Mouse (Mus musculus): ENCODE measurements around the gene Tspan2.

The Tspan2 gene

GRCm38 (mm10) chr3:102734313-102735030 is at the start of gene Tspan2:
Tspan2 (plus strand) TSS chr3:102734529.
- peak; percentile 46 for DNase-seq

- DNase-seq, result no peak
Measured at GRCm38 (mm10) chr3:102686861-102687260, 47.5 kb upstream of the Tspan2 start.

DNA sequence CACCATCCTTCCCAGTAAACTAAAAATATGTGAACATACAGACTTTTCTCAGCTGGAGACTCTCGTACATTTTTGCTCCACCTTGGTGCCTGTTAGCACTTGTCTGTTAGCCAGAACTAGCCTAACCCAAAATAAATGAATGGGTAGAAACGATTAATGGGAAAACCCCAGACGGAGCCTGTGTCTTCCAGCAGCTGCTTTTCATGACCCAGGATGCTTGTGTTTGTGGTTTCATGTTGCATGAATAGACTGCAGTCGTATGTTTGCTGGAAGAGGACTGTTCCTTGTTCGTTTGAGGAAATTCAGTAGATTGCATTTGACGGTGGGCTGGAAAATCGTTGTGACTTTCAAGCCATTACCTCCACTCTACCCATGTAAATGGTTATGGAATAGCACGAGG is 46.5 kb upstream of the Tspan2 start:
- no peak for DNase-seq

- peak; percentile 33 for DNase-seq
Measured at GRCm38 (mm10) chr3:102691802-102692484, 42.4 kb upstream of the Tspan2 start.

DNA sequence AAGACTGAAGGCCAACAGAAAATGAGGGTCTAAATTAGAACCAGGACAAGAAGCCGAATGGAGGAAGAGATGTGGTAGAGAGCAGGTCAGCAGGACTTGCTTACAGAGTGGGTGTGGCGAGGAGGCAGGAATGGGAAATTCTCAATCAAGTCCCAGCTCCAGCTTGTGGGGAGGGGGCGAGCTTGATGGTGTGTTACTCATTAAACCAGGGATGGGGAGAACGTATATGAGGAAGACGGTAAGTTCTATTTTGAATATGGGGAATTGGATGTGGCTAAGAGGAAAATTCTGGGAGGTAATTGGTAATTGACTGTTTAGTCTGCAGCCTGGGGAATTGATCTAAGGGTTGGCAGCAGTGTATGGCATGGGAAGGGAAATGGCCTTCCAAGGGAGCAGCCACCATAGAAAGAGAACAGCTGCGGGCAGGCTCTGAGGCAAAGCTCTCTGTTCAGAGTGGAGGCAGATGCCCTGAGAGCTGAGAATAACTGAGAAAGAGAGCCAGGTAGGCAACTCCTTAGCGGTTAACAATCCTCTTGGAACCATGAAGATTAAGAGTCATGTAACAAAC is 41.5 kb upstream of the Tspan2 start:
- DNase-seq, result no peak

GRCm38 (mm10) chr3:102698127-102698526 is 36.2 kb upstream of the Tspan2 start:
- DNase-seq, result no peak

DNA sequence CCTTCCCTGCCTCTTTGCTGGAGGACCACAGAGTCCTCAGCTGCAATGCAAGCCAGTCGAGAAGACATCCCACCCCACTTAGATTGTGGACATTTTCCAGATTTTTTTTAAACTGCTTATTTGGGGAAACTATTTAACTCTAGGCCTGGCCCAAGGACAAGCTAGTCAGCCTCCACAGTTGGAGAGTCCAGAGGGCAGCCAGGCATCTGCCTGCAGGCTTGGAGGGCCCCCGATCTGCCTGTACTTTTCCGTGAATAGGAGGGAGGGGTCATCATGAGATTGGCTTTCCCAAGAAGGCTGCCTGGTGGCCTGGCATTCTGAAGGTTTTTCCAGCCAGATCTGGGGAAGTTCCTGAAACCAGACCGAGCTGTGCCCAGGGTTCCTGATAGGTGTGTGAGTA is 33.0 kb upstream of the Tspan2 start:
- DNase-seq, result no peak

- DNase-seq, result peak; percentile 21
Measured at GRCm38 (mm10) chr3:102701902-102702544, 32.3 kb upstream of the Tspan2 start.

- DNase-seq, result no peak
Measured at GRCm38 (mm10) chr3:102704001-102704401, 30.3 kb upstream of the Tspan2 start.

- no peak for DNase-seq
Measured at GRCm38 (mm10) chr3:102708599-102708998, 25.7 kb upstream of the Tspan2 start.

DNA sequence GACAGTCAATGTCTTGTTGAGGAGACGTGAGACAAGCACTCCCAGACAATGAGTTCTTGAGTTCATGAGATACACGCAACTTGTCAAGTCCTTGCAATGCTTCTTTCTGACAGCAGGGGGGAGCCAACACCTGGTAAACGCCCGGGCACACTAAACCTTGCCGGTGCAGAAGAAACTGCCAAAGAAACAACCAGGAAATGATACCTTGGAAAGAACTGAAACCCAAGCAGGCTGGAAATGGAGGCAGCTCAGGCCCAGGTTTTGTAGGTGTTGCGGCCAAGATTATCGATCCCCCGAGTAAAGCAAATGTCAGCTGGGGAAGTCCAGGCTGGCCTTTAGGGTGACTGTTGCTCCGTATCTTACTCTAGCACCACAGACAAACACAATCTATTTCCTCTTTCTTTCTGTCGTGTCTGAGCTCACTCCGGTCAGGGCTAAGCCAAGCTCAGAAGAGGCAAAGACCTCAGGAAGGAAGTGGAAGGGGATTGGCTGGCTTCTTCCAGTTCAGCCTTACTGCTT is 19.2 kb upstream of the Tspan2 start:
- DNase-seq, result peak; percentile 74

- no peak for DNase-seq
Measured at GRCm38 (mm10) chr3:102715839-102716238, 18.5 kb upstream of the Tspan2 start.

- DNase-seq, result no peak
Measured at GRCm38 (mm10) chr3:102717586-102718285, 16.6 kb upstream of the Tspan2 start.

DNA sequence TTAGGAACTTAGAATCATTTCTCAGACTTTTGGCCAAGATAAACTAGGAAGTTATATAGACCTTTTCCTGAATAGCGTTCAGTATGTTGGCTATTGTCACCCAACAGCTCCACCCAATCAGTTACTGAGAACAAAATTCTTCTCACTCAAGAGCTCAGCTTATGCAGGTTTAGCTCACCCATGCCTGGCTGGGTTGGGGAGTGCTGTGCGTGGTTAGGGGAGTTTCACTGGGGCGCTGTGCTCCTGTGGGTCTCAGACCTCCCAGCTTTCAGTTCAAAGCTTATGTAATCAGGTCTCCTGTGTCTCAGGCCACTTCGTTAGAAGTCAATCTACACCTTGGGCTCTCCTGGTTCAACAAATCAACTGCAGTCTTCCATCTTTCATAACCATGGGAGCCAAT is 11.2 kb upstream of the Tspan2 start:
- no peak for DNase-seq

- DNase-seq, result no peak
Measured at GRCm38 (mm10) chr3:102723841-102724570, 10.3 kb upstream of the Tspan2 start.

DNA sequence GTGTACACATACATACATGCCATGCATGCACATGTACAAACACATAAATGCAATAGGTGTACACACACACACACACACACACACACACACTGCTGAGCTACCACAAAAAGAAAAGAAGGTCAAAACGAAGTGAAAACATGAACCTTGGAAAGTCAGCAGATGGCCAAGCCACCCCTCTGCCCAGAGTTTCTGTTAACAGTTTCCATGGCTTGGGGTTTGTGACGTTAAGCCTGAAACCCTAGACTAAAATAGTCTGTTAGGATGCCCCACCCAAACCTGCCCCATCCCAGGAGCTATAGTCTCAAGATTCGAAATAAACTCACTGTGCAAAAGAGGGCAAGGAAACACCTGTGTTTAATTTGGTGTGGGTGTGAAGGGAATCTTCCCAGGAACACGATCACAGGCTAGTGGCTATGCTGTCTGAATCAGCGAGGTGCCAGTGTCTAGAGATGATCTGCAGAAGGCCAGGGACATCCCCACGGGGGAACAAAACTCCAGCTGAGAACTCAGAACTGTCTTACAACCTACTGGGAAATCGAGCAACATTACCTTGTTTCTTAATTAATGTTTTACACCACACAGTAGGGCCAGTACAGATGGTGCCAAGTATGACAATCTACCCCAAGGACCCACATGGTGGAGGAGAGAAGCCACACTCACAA is 9.4 kb upstream of the Tspan2 start:
- DNase-seq, result no peak

GRCm38 (mm10) chr3:102729416-102729815 is 4.9 kb upstream of the Tspan2 start:
- no peak for DNase-seq

DNA sequence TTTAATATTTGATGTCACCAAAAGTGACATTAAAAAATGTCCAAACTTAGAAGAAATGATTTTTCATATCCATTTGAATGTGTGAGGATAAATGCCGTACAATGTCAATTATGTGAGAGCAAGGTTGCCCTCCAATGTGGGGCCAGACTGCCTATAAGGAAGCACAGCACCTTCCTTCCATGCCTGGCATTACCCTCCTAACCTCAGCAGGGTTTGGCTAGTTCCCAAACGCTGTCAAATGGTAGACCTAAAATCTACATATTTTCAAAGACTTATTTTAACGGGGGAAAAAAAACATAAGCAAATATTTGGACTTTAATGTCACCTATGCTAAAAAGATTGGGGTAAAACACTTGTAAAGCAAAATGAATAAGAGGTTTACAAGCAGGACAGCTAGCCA is 3.2 kb upstream of the Tspan2 start:
- no peak for DNase-seq

DNA sequence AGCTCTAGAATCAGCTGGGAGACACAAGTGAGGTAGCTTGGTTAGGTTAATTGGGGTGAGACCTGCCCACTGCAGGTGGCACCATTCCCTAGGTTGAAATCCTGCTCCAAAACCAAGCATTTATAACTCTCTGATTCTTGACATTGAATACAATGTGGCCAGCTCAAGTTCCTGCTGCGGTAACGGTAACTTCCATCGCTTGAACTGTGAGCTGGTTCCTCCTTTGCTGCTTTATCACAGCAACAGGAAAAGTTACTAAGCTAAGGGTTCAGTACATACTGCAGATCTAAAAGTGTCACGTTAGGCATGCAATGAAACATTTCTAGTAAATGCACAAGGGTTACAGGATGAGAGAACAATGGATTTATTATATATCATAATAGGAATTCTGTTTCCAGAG is 1.7 kb upstream of the Tspan2 start:
- no peak for DNase-seq

DNA sequence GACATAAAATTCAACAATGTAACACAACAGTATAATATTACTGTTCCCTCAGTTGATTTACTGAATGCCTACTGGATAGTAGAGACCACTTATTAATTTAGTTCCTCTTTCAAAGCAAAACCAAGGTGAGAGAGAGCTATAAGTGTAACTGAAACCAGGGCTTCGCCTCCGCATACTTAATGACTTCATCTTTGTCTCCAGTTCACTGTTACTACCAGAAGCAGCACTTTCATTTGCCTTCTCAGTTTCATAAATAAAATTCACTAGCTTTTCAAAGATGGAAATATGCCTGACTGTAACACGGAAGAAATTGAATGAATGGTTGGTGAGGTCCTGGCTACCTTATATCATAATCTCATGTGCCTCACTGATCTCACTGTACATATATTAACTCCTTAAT is 1.3 kb upstream of the Tspan2 start:
- DNase-seq, result no peak

- DNase-seq, result no peak
Measured at GRCm38 (mm10) chr3:102733936-102734312, 405 bp upstream of the Tspan2 start.

Measured in cerebellum, adult 8-10 months (tissue).